Mouse (Mus musculus) hindbrain, embryonic 15.5 days (tissue): ENCODE results near the gene Krit1. TPM values are rescaled to one million over a fixed set of nuclear protein-coding genes. Genes with fewer than 3 reads are reported as not detected.
"Not testable (repeated sequence)": the region's sequence is repeated elsewhere in the genome, so short reads cannot be mapped to it uniquely, and the experiment has no call there.

Experiments
- ATAC-seq: fragments of 200-750 bp; cut with Nextera tagmentation; 2 replicates; pipeline ENCODE4 v1.8.0; 2017; ENCODE audit warnings: low read depth, moderate number of reproducible peaks, moderate TSS enrichment; ENCODE audit not compliant: low FRiP score
- H3K27ac ChIP-seq: fragments of 300-500 bp; sonication (generic); replicated peaks from 2 replicates; pipeline ENCODE4 v1.5.1; 2015; ENCODE audit warnings: mild to moderate bottlenecking, inconsistent platforms
- H3K27me3 ChIP-seq: fragments of 300-500 bp; sonication (generic); 2 replicates; pipeline ENCODE4 v1.6.1; 2015; ENCODE audit warnings: control low read depth, inconsistent platforms
- H3K36me3 ChIP-seq: fragments of 300-500 bp; sonication (generic); 2 replicates; pipeline ENCODE4 v1.6.1; 2015; ENCODE audit warnings: control low read depth, inconsistent platforms
- H3K4me1 ChIP-seq: fragments of 300-500 bp; sonication (generic); replicated peaks from 2 replicates; pipeline ENCODE4 v1.6.1; 2015; ENCODE audit warnings: control low read depth, inconsistent platforms
- H3K4me2 ChIP-seq: fragments of 300-500 bp; sonication (generic); 2 replicates; pipeline ENCODE4 v1.6.1; 2015; ENCODE audit warnings: moderate library complexity, mild to moderate bottlenecking, inconsistent platforms
- H3K4me3 ChIP-seq: fragments of 300-500 bp; sonication (generic); 2 replicates; pipeline ENCODE4 v1.5.1; 2015; ENCODE audit warnings: mild to moderate bottlenecking, inconsistent platforms
- H3K9ac ChIP-seq: fragments of 300-500 bp; sonication (generic); 2 replicates; pipeline ENCODE4 v1.6.1; 2015; ENCODE audit warnings: inconsistent platforms
- H3K9me3 ChIP-seq: fragments of 300-500 bp; sonication (generic); 2 replicates; pipeline ENCODE4 v1.6.1; 2016; ENCODE audit warnings: control low read depth, inconsistent platforms
- WGBS: fragments of 180-500 bp; shearing (Covaris S2); methylation state at CpG from one replicate; pipeline ENCODE4 v1.1.7; 2015; 5-methylcytosine and 5-hydroxymethylcytosine counted together
- polyA plus RNA-seq: library from polyadenylated mRNA; unstranded; fragments of >200 nt; fragmentation: Nextera tagmentation; extraction: Ambion mirVana; gene quantifications from 2 replicates; pipeline ENCODE4 v1.2.1, GENCODE M21; 2015

The Krit1 gene
- 48.6 and 50.1 TPM in 2 replicates for polyA plus RNA-seq

DNA sequence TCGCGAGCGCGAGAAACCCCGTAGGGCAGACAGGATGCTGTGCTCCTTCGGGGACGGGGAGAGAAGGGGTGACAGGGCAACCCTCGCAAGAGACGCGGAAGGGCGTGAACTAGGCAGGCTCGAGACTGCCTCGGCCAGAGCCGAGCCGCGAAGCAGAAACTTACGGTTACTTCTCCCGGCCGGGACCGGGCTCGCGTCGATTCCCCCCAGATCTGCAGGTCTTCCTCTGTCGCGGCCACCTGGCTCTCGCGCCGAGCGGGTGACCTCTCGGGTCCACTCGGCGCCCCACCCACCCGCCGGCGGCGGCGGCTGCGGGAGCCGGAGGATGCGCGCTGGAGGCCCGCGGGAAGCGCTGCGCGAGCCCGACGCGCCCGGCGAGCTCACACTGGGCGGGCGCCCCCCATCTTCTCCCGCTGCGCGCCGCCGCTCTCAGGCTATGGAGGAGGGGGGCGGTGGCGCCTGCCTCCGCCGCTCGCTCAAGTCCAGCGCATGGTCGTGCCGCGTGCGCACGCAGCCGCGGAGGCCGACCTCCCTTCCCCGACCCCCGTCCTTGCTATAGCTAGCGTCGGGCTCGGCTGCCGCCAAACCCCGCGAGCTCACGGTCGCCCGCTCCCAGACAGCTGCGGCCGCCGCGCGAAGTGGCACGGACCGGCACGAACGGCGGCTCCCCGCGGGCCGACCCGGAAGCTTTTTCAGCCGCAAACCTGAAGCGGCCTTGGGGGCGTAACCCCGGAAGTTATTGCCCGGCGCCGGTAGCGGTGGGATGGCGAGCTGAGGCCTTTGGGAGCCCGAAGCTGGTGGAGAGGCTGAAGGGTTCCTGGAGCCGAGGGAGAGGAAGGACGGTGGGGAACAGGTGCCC is at the start of gene Krit1, which contains the start of gene Ankib1:
TSS of gene Krit1 (plus strand) at position 752 of the 859 bp plus-strand sequence.
TSS of gene Ankib1 (minus strand) at position 493 of the 859 bp plus-strand sequence.
- no peaks in the 10 kb centered on the region for H3K9me3 ChIP-seq
- H3K4me2 ChIP-seq: peak within 1 kb of the TSS; percentile 87
- H3K9ac ChIP-seq: peak within 1 kb of the TSS; percentile 69
- under 1% methylated on average over 76 of the region's 109 CpGs for WGBS
- H3K27me3 ChIP-seq: no peaks in the 10 kb centered on the region
- peak within 1 kb of the TSS; percentile 73 for H3K4me3 ChIP-seq
- ATAC-seq: peak; percentile 96
- peak within 1 kb of the TSS; percentile 93 for H3K27ac ChIP-seq
- H3K4me1 ChIP-seq: peaks cover 27% of the 10 kb centered on the region
- H3K36me3 ChIP-seq: no peaks in the 10 kb centered on the region

DNA sequence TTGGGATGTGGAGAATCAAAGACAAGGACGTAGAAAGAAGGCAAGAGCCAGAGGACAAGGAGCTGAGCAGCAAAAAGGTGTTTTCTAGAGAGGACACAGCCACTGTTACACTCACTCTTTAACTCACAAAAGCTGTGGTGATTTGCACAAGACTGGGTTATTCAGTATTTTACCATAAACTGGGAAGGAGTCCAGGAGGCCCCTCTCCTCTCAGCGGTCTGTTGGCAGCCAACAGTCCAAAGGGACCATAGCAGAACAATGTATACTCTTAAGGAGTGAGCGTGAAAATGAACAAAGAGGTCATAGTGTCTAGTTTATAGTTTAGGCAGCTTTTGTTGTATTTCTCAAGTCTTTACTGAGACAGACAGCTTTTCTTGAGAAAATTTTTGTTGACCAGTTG is 31.5 kb upstream of the Krit1 start:
- WGBS: 45% methylated on average over 3 of the region's 3 CpGs
- ATAC-seq: peak; percentile 19; the same call in 1 of the 2 replicates

GRCm38 (mm10) chr5:3772017-3772416 is 31.0 kb upstream of the Krit1 start:
- H3K4me3 ChIP-seq: no peak overlapping the region
- H3K27ac ChIP-seq: 0 out of 2 replicates have a peak overlapping the region, but pooled peaks have one; percentile 14
- peaks cover 10% of the 10 kb centered on the region; the same call in 1 of the 2 replicates for H3K36me3 ChIP-seq
- H3K9ac ChIP-seq: no peak overlapping the region
- 55% methylated on average over 3 of the region's 3 CpGs for WGBS
- H3K4me2 ChIP-seq: no peak overlapping the region
- no peak for ATAC-seq
- H3K9me3 ChIP-seq: no peaks in the 10 kb centered on the region
- no peaks in the 10 kb centered on the region for H3K27me3 ChIP-seq
- no peaks in the 10 kb centered on the region for H3K4me1 ChIP-seq

More for the DNA sequence above, 31.5 kb upstream of the Krit1 start:
- no peak overlapping the region for H3K4me3 ChIP-seq
- no peaks in the 10 kb centered on the region for H3K27me3 ChIP-seq
- no peaks in the 10 kb centered on the region for H3K9me3 ChIP-seq
- no peaks in the 10 kb centered on the region for H3K4me1 ChIP-seq
- H3K36me3 ChIP-seq: peaks cover 10% of the 10 kb centered on the region; the same call in 1 of the 2 replicates
- no peak overlapping the region for H3K4me2 ChIP-seq
- H3K27ac ChIP-seq: 0 out of 2 replicates have a peak overlapping the region, but pooled peaks have one; percentile 53
- no peak overlapping the region for H3K9ac ChIP-seq

GRCm38 (mm10) chr5:3782670-3783069 is 20.3 kb upstream of the Krit1 start:
- ATAC-seq: no peak
- no peak overlapping the region for H3K27ac ChIP-seq
- no peaks in the 10 kb centered on the region for H3K27me3 ChIP-seq
- H3K9ac ChIP-seq: no peak overlapping the region
- no peaks in the 10 kb centered on the region for H3K9me3 ChIP-seq
- no peaks in the 10 kb centered on the region for H3K36me3 ChIP-seq
- H3K4me2 ChIP-seq: no peak overlapping the region
- H3K4me3 ChIP-seq: no peak overlapping the region
- peaks cover 11% of the 10 kb centered on the region; the same call in 1 of the 2 replicates for H3K4me1 ChIP-seq

GRCm38 (mm10) chr5:3783947-3784681 is 18.9 kb upstream of the Krit1 start:
- H3K4me3 ChIP-seq: no peak overlapping the region
- H3K4me2 ChIP-seq: no peak overlapping the region
- no peak overlapping the region for H3K9ac ChIP-seq
- WGBS: 78% methylated on average over 2 of the region's 2 CpGs
- H3K4me1 ChIP-seq: peaks cover 11% of the 10 kb centered on the region; the same call in 1 of the 2 replicates
- no peak for ATAC-seq
- H3K9me3 ChIP-seq: no peaks in the 10 kb centered on the region
- H3K27me3 ChIP-seq: no peaks in the 10 kb centered on the region
- no peaks in the 10 kb centered on the region for H3K36me3 ChIP-seq
- H3K27ac ChIP-seq: no peak overlapping the region

GRCm38 (mm10) chr5:3784751-3785496 is 18.1 kb upstream of the Krit1 start:
- whole genome bisulfite sequencing: 29% methylated on average over 1 of the region's 1 CpGs
- H3K9ac ChIP-seq: no peak overlapping the region
- no peak for ATAC-seq
- peaks cover 11% of the 10 kb centered on the region; the same call in 1 of the 2 replicates for H3K4me1 ChIP-seq
- no peaks in the 10 kb centered on the region for H3K36me3 ChIP-seq
- no peak overlapping the region for H3K27ac ChIP-seq
- no peaks in the 10 kb centered on the region for H3K9me3 ChIP-seq
- no peak overlapping the region for H3K4me3 ChIP-seq
- H3K27me3 ChIP-seq: no peaks in the 10 kb centered on the region
- H3K4me2 ChIP-seq: no peak overlapping the region

DNA sequence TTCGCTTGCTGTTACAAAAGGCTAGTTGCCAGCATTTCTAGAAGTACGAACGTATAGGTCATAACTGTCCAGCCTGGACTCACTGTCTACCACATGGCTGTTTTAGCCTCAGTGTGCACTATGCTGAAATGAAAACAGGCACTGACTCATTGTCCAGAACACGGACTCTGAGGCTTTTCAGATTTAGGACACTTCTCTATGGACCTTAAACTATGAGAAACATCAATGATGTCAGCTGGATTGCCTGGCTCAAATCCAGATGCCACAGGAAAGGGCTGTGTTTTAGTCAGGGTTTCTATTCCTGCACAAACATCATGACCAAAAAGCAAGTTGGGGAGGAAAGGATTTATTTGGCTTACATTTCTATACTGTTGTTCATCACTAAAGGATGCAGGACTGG is 15.4 kb upstream of the Krit1 start:
- WGBS: 79% methylated on average over 4 of the region's 4 CpGs
- no peaks in the 10 kb centered on the region for H3K36me3 ChIP-seq
- peaks cover 11% of the 10 kb centered on the region; the same call in 1 of the 2 replicates for H3K4me1 ChIP-seq
- H3K9me3 ChIP-seq: no peaks in the 10 kb centered on the region
- H3K4me2 ChIP-seq: no peak overlapping the region
- no peak overlapping the region for H3K27ac ChIP-seq
- ATAC-seq: no peak
- no peaks in the 10 kb centered on the region for H3K27me3 ChIP-seq
- H3K9ac ChIP-seq: no peak overlapping the region
- no peak overlapping the region for H3K4me3 ChIP-seq

DNA sequence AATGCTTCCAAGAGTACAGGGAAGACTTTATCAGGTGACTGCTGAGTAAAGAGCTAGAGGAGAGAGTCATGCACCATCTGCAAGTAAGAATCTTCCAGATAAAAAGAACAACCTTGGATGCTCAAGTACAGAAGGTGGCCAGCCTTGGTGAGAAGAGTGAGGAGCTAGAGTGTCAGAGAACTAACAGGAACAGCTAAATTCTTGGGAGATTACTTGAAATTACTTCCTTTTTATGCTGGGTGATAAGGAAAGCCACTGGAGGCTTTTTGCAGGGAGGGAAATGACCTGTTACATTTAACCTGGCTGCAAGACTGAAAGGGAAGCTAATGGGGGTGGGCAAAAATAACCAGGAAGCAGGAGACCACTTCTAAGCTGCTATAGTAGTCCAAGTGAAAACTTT is 11.9 kb upstream of the Krit1 start:
- ATAC-seq: no peak
- no peak overlapping the region for H3K27ac ChIP-seq
- H3K9me3 ChIP-seq: no peaks in the 10 kb centered on the region
- H3K27me3 ChIP-seq: no peaks in the 10 kb centered on the region
- 0 out of 2 replicates have a peak, but pooled peaks cover 4% of the 10 kb centered on the region for H3K36me3 ChIP-seq
- H3K4me2 ChIP-seq: no peak overlapping the region
- 0 out of 2 replicates have a peak, but pooled peaks cover 4% of the 10 kb centered on the region for H3K4me1 ChIP-seq
- no peak overlapping the region for H3K9ac ChIP-seq
- no peak overlapping the region for H3K4me3 ChIP-seq

DNA sequence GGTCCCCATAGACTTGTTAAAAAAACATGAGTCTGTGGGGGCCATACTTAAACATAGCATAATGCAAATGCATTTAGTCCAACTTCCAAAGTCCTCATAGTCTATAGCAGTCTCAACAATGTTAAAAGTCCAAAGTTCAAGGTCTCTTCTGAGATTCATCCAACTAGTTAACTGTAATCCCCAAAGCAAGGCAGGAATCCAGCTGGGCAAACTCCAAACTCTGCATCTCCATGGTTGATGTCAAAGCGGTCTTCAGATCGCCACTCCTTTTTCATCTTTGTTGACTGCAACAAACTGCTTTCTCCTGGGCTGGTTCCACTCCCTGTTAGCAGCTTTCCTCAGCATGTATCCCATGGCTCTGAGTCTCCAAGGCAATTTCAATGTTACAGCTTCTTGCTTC is 5.9 kb upstream of the Krit1 start:
- H3K36me3 ChIP-seq, H3K4me3 ChIP-seq, ATAC-seq, H3K27ac ChIP-seq, H3K27me3 ChIP-seq, H3K9ac ChIP-seq, H3K9me3 ChIP-seq, H3K4me2 ChIP-seq: not testable (repeated sequence)
- 96% methylated on average over 2 of the region's 2 CpGs for WGBS
- H3K4me1 ChIP-seq: peaks cover 14% of the 10 kb centered on the region

GRCm38 (mm10) chr5:3798656-3799055 is 4.3 kb upstream of the Krit1 start:
- not testable (repeated sequence) for H3K9me3 ChIP-seq, H3K4me2 ChIP-seq, H3K27me3 ChIP-seq, H3K36me3 ChIP-seq, H3K27ac ChIP-seq, H3K9ac ChIP-seq, H3K4me3 ChIP-seq, ATAC-seq
- H3K4me1 ChIP-seq: peaks cover 14% of the 10 kb centered on the region

- Histone ChIP-seq H3K9ac (no peak overlapping the region), H3K4me1 (peaks cover 23% of the 10 kb centered on the region), H3K27ac (no peak overlapping the region), H3K4me2 (no peak overlapping the region), H3K27me3 (no peaks in the 10 kb centered on the region), H3K36me3 (no peaks in the 10 kb centered on the region), H3K9me3 (no peaks in the 10 kb centered on the region), H3K4me3 (no peak overlapping the region)
- 98% methylated on average over 1 of the region's 1 CpGs for WGBS
- ATAC-seq: no peak
These were observed 2.9 kb upstream of the Krit1 start for GRCm38 (mm10) chr5:3800041-3800440.
